Mouse (Mus musculus) olfactory bulb, adult 2 months (tissue): Measurements from ENCODE around the gene Msto1.

ENCODE experiments used
- CTCF ChIP-seq: fragments of 200-500 bp; IDR thresholded peaks from 2 replicates; pipeline ENCODE4 v1.5.1; 2012; ENCODE audit warnings: low read depth, mild to moderate bottlenecking, low read length, moderate library complexity; ENCODE audit not compliant: insufficient read depth
- POLR2A ChIP-seq: fragments of 200-500 bp; IDR thresholded peaks from 2 replicates; pipeline ENCODE4 v1.6.1; 2012; ENCODE audit warnings: mild to moderate bottlenecking, low read depth, low read length, moderate library complexity; ENCODE audit not compliant: insufficient read depth

DNA sequence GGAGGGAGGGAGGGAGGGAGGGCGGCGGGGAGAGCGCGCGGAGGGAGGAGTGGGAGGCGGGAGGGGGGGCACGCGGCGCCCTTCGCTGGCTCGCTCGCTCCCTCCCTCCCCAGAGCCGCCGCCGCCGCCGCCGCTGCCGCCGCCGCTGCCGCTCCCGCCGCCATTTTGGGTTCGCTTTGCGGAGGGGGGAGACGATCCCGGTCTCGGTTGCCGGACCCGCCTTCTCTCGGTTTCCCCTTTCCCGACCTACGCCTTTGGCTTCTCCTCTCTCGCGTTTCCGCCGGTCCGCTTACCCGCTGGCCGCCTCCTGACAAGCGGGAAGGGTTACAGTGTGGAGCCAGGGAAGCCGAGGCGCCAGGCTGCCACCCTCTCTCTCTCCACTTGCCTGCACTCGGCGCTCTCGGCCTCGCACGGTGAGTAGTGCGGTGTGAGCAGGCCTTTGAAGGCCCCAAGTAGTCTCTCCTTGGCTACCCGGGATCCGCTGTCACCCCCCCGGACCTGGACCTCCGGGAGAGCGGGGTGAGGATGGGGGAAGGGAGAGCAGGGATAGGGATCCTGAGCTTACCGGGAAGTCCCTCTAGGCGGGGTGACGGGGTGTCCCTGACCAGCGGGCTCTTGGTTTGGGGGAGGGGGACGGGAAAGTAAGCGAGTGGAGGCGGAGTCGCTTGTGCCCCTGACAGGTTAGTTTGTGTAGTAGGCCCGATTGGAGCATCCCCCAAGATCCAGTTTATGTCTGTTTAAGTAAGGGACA, 37.0 kb upstream of the Msto1 start, which contains the start of the genes Ash1l and Dap3:
- TF ChIP-seq CTCF: 0 out of 2 replicates have a peak, but pooled peaks have one; percentile 32
- peak; percentile 33 for TF ChIP-seq POLR2A
